Mouse (Mus musculus): ENCODE results near the gene Adcy7. TPM values are rescaled to one million over a fixed set of nuclear protein-coding genes. Genes with fewer than 3 reads are reported as not detected.

The Adcy7 gene
- polyA plus RNA-seq, 1 experiment from 2014 or later: 3.0 TPM

GRCm38 (mm10) chr8:88325251-88325650 is 53.0 kb downstream of the Adcy7 start:
- no peak overlapping the region for H3K4me3 ChIP-seq (ENCODE audit: low read depth, low read length)
- WGBS: 79% methylated on average over 5 of the region's 5 CpGs
- H3K9me3 ChIP-seq (ENCODE audit: control insufficient read depth, low read length): no peaks in the 10 kb centered on the region
- H3K4me2 ChIP-seq (ENCODE audit: low read depth, low read length, severe bottlenecking): no peak overlapping the region
- no peak overlapping the region for H3K27ac ChIP-seq (ENCODE audit: low read depth, low read length)
- no peaks in the 10 kb centered on the region; the same call in 1 of the 2 replicates for H3K36me3 ChIP-seq (ENCODE audit: control insufficient read depth, insufficient read depth, low read length)
- H3K4me1 ChIP-seq (replicated peaks; ENCODE audit: control insufficient read depth, insufficient read depth, low read length): no peaks in the 10 kb centered on the region
- H3K27me3 ChIP-seq (ENCODE audit: control insufficient read depth, insufficient read depth, low read length): no peaks in the 10 kb centered on the region
- ATAC-seq (replicated peaks; ENCODE audit: low FRiP score) (no peak), DNase-seq (ENCODE audit: low spot score) (no peak)
- H3K9ac ChIP-seq (ENCODE audit: low read length): no peak overlapping the region

DNA sequence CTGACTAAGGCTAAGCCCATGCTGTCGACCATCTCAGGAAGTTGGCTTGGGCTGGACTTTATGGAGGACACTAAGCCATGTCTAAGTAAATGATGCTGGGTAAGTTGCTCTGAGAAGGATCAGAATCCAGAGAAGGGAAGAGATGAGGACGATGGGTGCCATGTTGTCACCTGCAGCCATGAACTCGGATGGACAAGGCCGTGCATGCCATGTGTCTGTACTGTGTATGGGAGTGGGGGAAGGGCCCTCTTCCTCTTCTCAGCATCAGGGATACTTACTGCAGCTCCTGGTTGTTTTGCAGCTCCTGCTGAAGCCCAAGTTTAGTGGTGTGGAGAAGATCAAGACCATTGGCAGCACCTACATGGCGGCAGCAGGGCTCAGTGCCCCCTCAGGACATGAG is 53.6 kb downstream of the Adcy7 start:
- ATAC-seq (replicated peaks; ENCODE audit: low FRiP score): no peak
- no peak overlapping the region for H3K4me2 ChIP-seq (ENCODE audit: low read depth, low read length, severe bottlenecking)
- H3K9me3 ChIP-seq (ENCODE audit: control insufficient read depth, low read length): no peaks in the 10 kb centered on the region
- no peaks in the 10 kb centered on the region for H3K27me3 ChIP-seq (ENCODE audit: control insufficient read depth, insufficient read depth, low read length)
- H3K36me3 ChIP-seq (ENCODE audit: control insufficient read depth, insufficient read depth, low read length): no peaks in the 10 kb centered on the region; the same call in 1 of the 2 replicates
- H3K27ac ChIP-seq (ENCODE audit: low read depth, low read length): no peak overlapping the region
- WGBS: 96% methylated on average over 5 of the region's 5 CpGs
- DNase-seq (ENCODE audit: low spot score): no peak
- no peak overlapping the region for H3K4me3 ChIP-seq (ENCODE audit: low read depth, low read length)
- H3K4me1 ChIP-seq (replicated peaks; ENCODE audit: control insufficient read depth, insufficient read depth, low read length): no peaks in the 10 kb centered on the region
- H3K9ac ChIP-seq (ENCODE audit: low read length): no peak overlapping the region

- 96% methylated on average over 12 of the region's 12 CpGs for WGBS
- Histone ChIP-seq H3K4me2 (ENCODE audit: low read depth, low read length, severe bottlenecking) (no peak overlapping the region), H3K9me3 (ENCODE audit: control insufficient read depth, low read length) (no peaks in the 10 kb centered on the region), H3K27me3 (ENCODE audit: control insufficient read depth, insufficient read depth, low read length) (no peaks in the 10 kb centered on the region), H3K27ac (ENCODE audit: low read depth, low read length) (no peak overlapping the region), H3K9ac (ENCODE audit: low read length) (no peak overlapping the region), H3K4me3 (ENCODE audit: low read depth, low read length) (no peak overlapping the region), H3K4me1 (replicated peaks; ENCODE audit: control insufficient read depth, insufficient read depth, low read length) (no peaks in the 10 kb centered on the region), H3K36me3 (ENCODE audit: control insufficient read depth, insufficient read depth, low read length) (no peaks in the 10 kb centered on the region; the same call in 1 of the 2 replicates)
- ATAC-seq (replicated peaks; ENCODE audit: low FRiP score) (no peak), DNase-seq (ENCODE audit: low spot score) (no peak)
These were observed 54.1 kb downstream of the Adcy7 start for GRCm38 (mm10) chr8:88326328-88326727.

- H3K27me3 ChIP-seq (ENCODE audit: control insufficient read depth, insufficient read depth, low read length): no peaks in the 10 kb centered on the region
- 84% methylated on average over 6 of the region's 6 CpGs for WGBS
- no peaks in the 10 kb centered on the region; the same call in none of the 2 replicates for H3K36me3 ChIP-seq (ENCODE audit: control insufficient read depth, insufficient read depth, low read length)
- no peak overlapping the region for H3K27ac ChIP-seq (ENCODE audit: low read depth, low read length)
- H3K4me3 ChIP-seq (ENCODE audit: low read depth, low read length): no peak overlapping the region
- no peaks in the 10 kb centered on the region for H3K9me3 ChIP-seq (ENCODE audit: control insufficient read depth, low read length)
- H3K9ac ChIP-seq (ENCODE audit: low read length): no peak overlapping the region
- no peak for ATAC-seq (replicated peaks; ENCODE audit: low FRiP score)
- H3K4me2 ChIP-seq (ENCODE audit: low read depth, low read length, severe bottlenecking): no peak overlapping the region
- H3K4me1 ChIP-seq (replicated peaks; ENCODE audit: control insufficient read depth, insufficient read depth, low read length): no peaks in the 10 kb centered on the region
- DNase-seq (ENCODE audit: low spot score): no peak
These were observed 56.5 kb downstream of the Adcy7 start for GRCm38 (mm10) chr8:88328689-88329088.

DNA sequence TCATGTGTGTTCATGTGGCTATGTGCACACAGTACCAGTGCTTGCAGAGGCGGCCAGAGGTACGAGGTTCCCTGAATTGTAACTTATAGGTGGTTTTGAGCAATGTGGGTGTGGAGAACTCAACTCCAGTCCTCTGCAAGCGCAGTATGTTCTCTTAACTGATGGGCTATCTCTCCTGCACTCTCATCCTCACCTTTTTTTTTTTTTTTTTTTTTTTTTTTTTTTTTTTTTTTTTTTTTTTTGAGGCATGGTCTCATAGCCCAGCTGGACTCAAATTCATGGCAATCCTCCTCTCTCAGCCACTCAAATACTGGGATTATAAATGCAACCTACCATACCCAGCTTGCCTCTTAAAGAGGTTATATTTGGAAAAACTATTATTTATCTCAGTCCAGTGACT is 58.6 kb downstream of the Adcy7 start:
- Histone ChIP-seq H3K4me2 (ENCODE audit: low read depth, low read length, severe bottlenecking) (no peak overlapping the region), H3K9me3 (ENCODE audit: control insufficient read depth, low read length) (no peaks in the 10 kb centered on the region), H3K4me3 (ENCODE audit: low read depth, low read length) (no peak overlapping the region), H3K9ac (ENCODE audit: low read length) (no peak overlapping the region), H3K36me3 (ENCODE audit: control insufficient read depth, insufficient read depth, low read length) (no peaks in the 10 kb centered on the region; the same call in none of the 2 replicates), H3K4me1 (replicated peaks; ENCODE audit: control insufficient read depth, insufficient read depth, low read length) (no peaks in the 10 kb centered on the region), H3K27me3 (ENCODE audit: control insufficient read depth, insufficient read depth, low read length) (no peaks in the 10 kb centered on the region), H3K27ac (ENCODE audit: low read depth, low read length) (no peak overlapping the region)
- ATAC-seq (replicated peaks; ENCODE audit: low FRiP score) (no peak), DNase-seq (ENCODE audit: low spot score) (no peak)
- whole genome bisulfite sequencing: 95% methylated on average over 3 of the region's 3 CpGs

- DNase-seq (ENCODE audit: low spot score) (no peak), ATAC-seq (replicated peaks; ENCODE audit: low FRiP score) (no peak)
- Histone ChIP-seq H3K4me3 (ENCODE audit: low read depth, low read length) (no peak overlapping the region), H3K4me2 (ENCODE audit: low read depth, low read length, severe bottlenecking) (no peak overlapping the region), H3K4me1 (replicated peaks; ENCODE audit: control insufficient read depth, insufficient read depth, low read length) (no peaks in the 10 kb centered on the region), H3K36me3 (ENCODE audit: control insufficient read depth, insufficient read depth, low read length) (peaks cover 7% of the 10 kb centered on the region), H3K9me3 (ENCODE audit: control insufficient read depth, low read length) (no peaks in the 10 kb centered on the region), H3K27ac (ENCODE audit: low read depth, low read length) (no peak overlapping the region), H3K27me3 (ENCODE audit: control insufficient read depth, insufficient read depth, low read length) (no peaks in the 10 kb centered on the region), H3K9ac (ENCODE audit: low read length) (no peak overlapping the region)
- WGBS: 93% methylated on average over 2 of the region's 2 CpGs
These were observed 62.2 kb downstream of the Adcy7 start for GRCm38 (mm10) chr8:88334384-88334783.

GRCm38 (mm10) chr8:88334975-88335374 is 62.8 kb downstream of the Adcy7 start:
- H3K9me3 ChIP-seq (ENCODE audit: control insufficient read depth, low read length): no peaks in the 10 kb centered on the region
- no peak overlapping the region for H3K9ac ChIP-seq (ENCODE audit: low read length)
- no peak overlapping the region for H3K4me3 ChIP-seq (ENCODE audit: low read depth, low read length)
- no peaks in the 10 kb centered on the region for H3K4me1 ChIP-seq (replicated peaks; ENCODE audit: control insufficient read depth, insufficient read depth, low read length)
- ATAC-seq (replicated peaks; ENCODE audit: low FRiP score) (no peak), DNase-seq (ENCODE audit: low spot score) (no peak)
- WGBS: 84% methylated on average over 3 of the region's 3 CpGs
- H3K4me2 ChIP-seq (ENCODE audit: low read depth, low read length, severe bottlenecking): no peak overlapping the region
- no peak overlapping the region for H3K27ac ChIP-seq (ENCODE audit: low read depth, low read length)
- H3K36me3 ChIP-seq (ENCODE audit: control insufficient read depth, insufficient read depth, low read length): peaks cover 7% of the 10 kb centered on the region
- no peaks in the 10 kb centered on the region for H3K27me3 ChIP-seq (ENCODE audit: control insufficient read depth, insufficient read depth, low read length)

DNA sequence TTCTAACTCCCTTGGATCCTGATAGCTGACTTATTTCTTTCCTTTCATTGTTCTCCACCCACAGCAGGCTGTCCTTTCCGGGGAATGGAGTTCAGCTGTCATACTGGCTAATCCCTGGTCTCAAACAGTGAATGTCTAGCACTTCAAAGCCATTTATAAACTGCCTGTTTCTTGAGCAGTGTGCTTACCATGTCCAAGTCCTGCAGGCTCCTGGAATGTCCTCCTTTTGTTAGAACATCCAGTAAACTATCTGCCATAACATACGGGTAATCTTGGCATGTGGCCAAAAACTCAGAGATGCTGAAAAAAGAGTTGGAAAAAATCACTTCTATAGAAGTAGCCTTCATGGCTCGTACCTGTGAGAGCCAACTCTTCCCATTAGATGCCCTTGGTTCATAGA is 67.0 kb downstream of the Adcy7 start:
- ATAC-seq (replicated peaks; ENCODE audit: low FRiP score): no peak
- no peak for DNase-seq (ENCODE audit: low spot score)
- Histone ChIP-seq H3K27me3 (ENCODE audit: control insufficient read depth, insufficient read depth, low read length) (no peaks in the 10 kb centered on the region), H3K4me2 (ENCODE audit: low read depth, low read length, severe bottlenecking) (no peak overlapping the region), H3K9ac (ENCODE audit: low read length) (no peak overlapping the region), H3K9me3 (ENCODE audit: control insufficient read depth, low read length) (no peaks in the 10 kb centered on the region), H3K36me3 (ENCODE audit: control insufficient read depth, insufficient read depth, low read length) (peaks cover 11% of the 10 kb centered on the region; the same call in 1 of the 2 replicates), H3K4me3 (ENCODE audit: low read depth, low read length) (no peak overlapping the region), H3K4me1 (replicated peaks; ENCODE audit: control insufficient read depth, insufficient read depth, low read length) (no peaks in the 10 kb centered on the region), H3K27ac (ENCODE audit: low read depth, low read length) (no peak overlapping the region)
- 60% methylated on average over 3 of the region's 3 CpGs for WGBS

- Histone ChIP-seq H3K4me1 (replicated peaks; ENCODE audit: control insufficient read depth, insufficient read depth, low read length) (no peaks in the 10 kb centered on the region), H3K9ac (ENCODE audit: low read length) (no peak overlapping the region), H3K9me3 (ENCODE audit: control insufficient read depth, low read length) (no peaks in the 10 kb centered on the region), H3K36me3 (ENCODE audit: control insufficient read depth, insufficient read depth, low read length) (peaks cover 11% of the 10 kb centered on the region; the same call in 1 of the 2 replicates), H3K4me2 (ENCODE audit: low read depth, low read length, severe bottlenecking) (no peak overlapping the region), H3K27ac (ENCODE audit: low read depth, low read length) (no peak overlapping the region), H3K4me3 (ENCODE audit: low read depth, low read length) (no peak overlapping the region), H3K27me3 (ENCODE audit: control insufficient read depth, insufficient read depth, low read length) (no peaks in the 10 kb centered on the region)
- no peak for ATAC-seq (replicated peaks; ENCODE audit: low FRiP score)
- WGBS: 88% methylated on average over 2 of the region's 2 CpGs
- DNase-seq (ENCODE audit: low spot score): no peak
These were observed 67.9 kb downstream of the Adcy7 start for GRCm38 (mm10) chr8:88339887-88340695.

Measured in forebrain, embryonic 11.5 days (tissue).